Mouse (Mus musculus) hindbrain, embryonic 13.5 days (tissue): ENCODE results near the gene Dlgap3. TPM values are rescaled to one million over a fixed set of nuclear protein-coding genes. Genes with fewer than 3 reads are reported as not detected.

ENCODE experiments used
- ATAC-seq: fragments of 200-750 bp; cut with Nextera tagmentation; 2 replicates; pipeline ENCODE4 v1.8.0; 2017; ENCODE audit warnings: moderate TSS enrichment; ENCODE audit not compliant: low FRiP score
- H3K27ac ChIP-seq: fragments of 300-500 bp; sonication (generic); 2 replicates; pipeline ENCODE4 v1.5.1; 2015; ENCODE audit warnings: inconsistent platforms, mild to moderate bottlenecking, moderate library complexity
- H3K27me3 ChIP-seq: fragments of 300-500 bp; sonication (generic); 2 replicates; pipeline ENCODE4 v1.6.1; 2015; ENCODE audit warnings: mild to moderate bottlenecking, inconsistent platforms
- H3K36me3 ChIP-seq: fragments of 300-500 bp; sonication (generic); 2 replicates; pipeline ENCODE4 v1.6.1; 2015; ENCODE audit warnings: mild to moderate bottlenecking, inconsistent platforms
- H3K4me1 ChIP-seq: fragments of 300-500 bp; sonication (generic); replicated peaks from 2 replicates; pipeline ENCODE4 v1.6.1; 2015; ENCODE audit warnings: inconsistent platforms
- H3K4me2 ChIP-seq: fragments of 300-500 bp; sonication (generic); 2 replicates; pipeline ENCODE4 v1.6.1; 2015; ENCODE audit warnings: inconsistent platforms, mild to moderate bottlenecking, moderate library complexity
- H3K4me3 ChIP-seq: fragments of 300-500 bp; sonication (generic); 2 replicates; pipeline ENCODE4 v1.5.1; 2015; ENCODE audit warnings: mild to moderate bottlenecking, inconsistent platforms
- H3K9ac ChIP-seq: fragments of 300-500 bp; sonication (generic); 2 replicates; pipeline ENCODE4 v1.6.1; 2015; ENCODE audit warnings: mild to moderate bottlenecking, inconsistent platforms
- H3K9me3 ChIP-seq: fragments of 300-500 bp; sonication (generic); 2 replicates; pipeline ENCODE4 v1.6.1; 2016; ENCODE audit warnings: inconsistent platforms
- WGBS: fragments of 180-500 bp; shearing (Covaris S2); methylation state at CpG from one replicate; pipeline ENCODE4 v1.1.7; 2015; 5-methylcytosine and 5-hydroxymethylcytosine counted together
- polyA plus RNA-seq: library from polyadenylated mRNA; unstranded; fragments of >200 nt; fragmentation: Nextera tagmentation; extraction: Ambion mirVana; gene quantifications from 2 replicates; pipeline ENCODE4 v1.2.1, GENCODE M21; 2015

The Dlgap3 gene
- polyA plus RNA-seq: 13.1 and 13.4 TPM in 2 replicates

DNA sequence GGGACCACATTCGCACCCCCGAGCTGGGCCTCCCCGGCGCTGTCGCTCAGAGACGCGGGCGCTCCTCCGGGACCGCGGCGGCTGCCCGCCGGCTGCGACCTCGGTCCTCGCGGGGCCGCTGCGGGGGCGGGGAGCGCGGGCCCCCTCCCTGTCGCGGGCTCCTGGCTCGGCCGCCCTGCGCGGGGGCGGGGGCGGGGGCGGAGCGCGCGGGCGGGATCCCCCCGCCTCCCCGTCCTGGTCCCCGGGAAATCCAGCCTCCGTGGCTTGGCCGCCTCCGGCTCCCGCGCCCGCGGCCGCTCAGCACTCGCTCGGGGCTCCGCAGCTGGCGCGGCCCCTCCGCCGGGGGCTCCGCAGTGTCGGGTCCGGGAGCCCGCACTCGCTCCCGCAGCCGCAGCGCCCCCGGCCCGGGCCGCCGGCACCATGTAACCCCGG, at the start of gene Dlgap3:
Dlgap3 (plus strand) TSS at position 291 of the 432 bp plus-strand sequence.
- WGBS: 0% methylated on average over 26 of the region's 67 CpGs
- peak within 1 kb of the TSS; percentile 96 for H3K4me3 ChIP-seq
- peaks cover 13% of the 10 kb centered on the region; the same call in 1 of the 2 replicates for H3K27me3 ChIP-seq
- no peaks in the 10 kb centered on the region for H3K9me3 ChIP-seq
- peak; percentile 52 for ATAC-seq
- H3K27ac ChIP-seq: peak within 1 kb of the TSS; percentile 89
- H3K4me2 ChIP-seq: peak within 1 kb of the TSS; percentile 68
- peaks cover 57% of the 10 kb centered on the region for H3K4me1 ChIP-seq
- H3K36me3 ChIP-seq: no peaks in the 10 kb centered on the region
- peak within 1 kb of the TSS; percentile 96 for H3K9ac ChIP-seq

DNA sequence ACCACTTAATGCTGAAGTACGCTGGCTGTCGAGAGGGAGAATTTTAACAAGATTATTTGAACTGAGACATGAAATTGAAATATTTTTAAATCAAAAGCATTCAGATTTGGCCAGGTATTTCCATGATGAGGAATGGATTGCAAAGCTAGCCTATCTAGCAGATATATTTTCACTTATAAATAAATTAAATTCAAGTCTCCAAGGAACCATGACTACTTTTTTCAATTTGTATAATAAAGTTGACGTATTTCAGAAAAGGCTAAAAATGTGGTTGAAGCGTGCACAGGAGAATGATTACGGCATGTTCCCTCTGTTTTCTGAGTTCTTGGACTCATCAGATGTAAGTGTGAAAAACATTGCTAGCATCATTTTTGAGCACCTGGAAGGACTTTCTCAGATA, 45.6 kb upstream of the Dlgap3 start, which contains the start of gene Tmem35b:
Tmem35b (plus strand) TSS at position 301 of the 400 bp plus-strand sequence.
- no peak within 1 kb of the TSS for H3K27ac ChIP-seq
- no peak within 1 kb of the TSS for H3K4me2 ChIP-seq
- peaks cover 11% of the 10 kb centered on the region for H3K4me1 ChIP-seq
- 98% methylated on average over 5 of the region's 5 CpGs for WGBS
- H3K36me3 ChIP-seq: peaks cover 32% of the 10 kb centered on the region
- no peak within 1 kb of the TSS for H3K4me3 ChIP-seq
- H3K9me3 ChIP-seq: no peaks in the 10 kb centered on the region
- no peak within 1 kb of the TSS for H3K9ac ChIP-seq
- H3K27me3 ChIP-seq: no peaks in the 10 kb centered on the region
- ATAC-seq: no peak

DNA sequence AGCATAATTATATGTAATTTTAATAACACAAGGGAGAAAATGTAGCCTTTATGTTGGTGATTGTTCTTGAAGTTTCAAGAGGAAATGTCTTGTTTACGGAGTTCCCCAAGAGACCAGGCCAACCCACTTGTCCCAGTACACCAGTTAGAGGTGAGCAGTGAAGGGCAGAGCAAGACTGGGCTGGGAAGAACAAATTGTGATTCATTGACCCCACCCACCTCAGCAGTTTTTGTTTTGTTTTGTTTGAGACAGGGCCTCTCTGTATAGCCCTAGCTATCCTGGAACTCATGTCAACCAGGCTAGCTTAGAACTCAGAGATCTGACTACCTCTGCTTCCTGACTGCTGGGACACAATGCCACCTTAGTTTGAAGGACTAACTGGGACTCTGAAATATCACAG, 44.7 kb upstream of the Dlgap3 start:
- no peak for ATAC-seq

DNA sequence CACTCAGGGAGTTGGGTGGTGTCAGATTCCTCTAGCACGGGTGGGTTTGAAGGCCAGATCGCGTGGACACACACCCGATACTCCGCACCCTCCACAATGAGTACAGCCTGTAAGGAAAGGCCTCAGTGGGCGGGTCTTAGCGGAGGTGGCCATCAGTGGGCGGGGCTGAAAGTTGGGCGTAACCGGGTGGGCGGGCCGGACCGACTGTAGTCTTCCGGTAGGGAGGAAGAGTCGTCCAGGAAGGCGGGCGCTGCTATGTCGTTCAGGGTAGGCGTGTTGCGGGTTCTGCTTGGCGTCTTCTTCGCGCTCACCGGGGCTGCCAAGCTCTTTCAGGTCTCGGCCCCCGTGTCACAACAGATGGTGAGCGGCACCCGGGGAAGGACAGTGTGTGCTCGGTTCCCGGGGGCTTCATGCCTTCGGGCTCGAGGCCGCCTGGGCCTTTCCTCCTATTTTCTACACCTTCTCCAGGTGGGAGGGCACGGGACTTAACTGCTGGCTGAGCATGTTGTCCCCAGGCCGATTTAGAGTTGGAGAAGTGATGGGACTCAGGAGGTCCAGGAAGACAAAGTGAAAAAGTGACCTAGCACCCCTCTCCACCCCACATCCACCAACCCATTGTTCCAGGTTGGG, 43.1 kb upstream of the Dlgap3 start:
- Histone ChIP-seq H3K36me3 (peaks cover 36% of the 10 kb centered on the region), H3K4me2 (peak overlapping the region; percentile 79), H3K27ac (peak overlapping the region; percentile 75), H3K4me3 (peak overlapping the region; percentile 67), H3K9ac (peak overlapping the region; percentile 86), H3K4me1 (peaks cover 11% of the 10 kb centered on the region), H3K9me3 (no peaks in the 10 kb centered on the region), H3K27me3 (no peaks in the 10 kb centered on the region)
- ATAC-seq: peak; percentile 95
- WGBS: under 1% methylated on average over 35 of the region's 35 CpGs

More for the DNA sequence above, 44.7 kb upstream of the Dlgap3 start:
- H3K9ac ChIP-seq: no peak overlapping the region
- no peaks in the 10 kb centered on the region for H3K9me3 ChIP-seq
- peaks cover 37% of the 10 kb centered on the region for H3K36me3 ChIP-seq
- no peak overlapping the region for H3K4me2 ChIP-seq
- H3K4me3 ChIP-seq: no peak overlapping the region
- H3K4me1 ChIP-seq: peaks cover 11% of the 10 kb centered on the region
- no peak overlapping the region for H3K27ac ChIP-seq
- 96% methylated on average over 1 of the region's 1 CpGs for whole genome bisulfite sequencing
- no peaks in the 10 kb centered on the region for H3K27me3 ChIP-seq

DNA sequence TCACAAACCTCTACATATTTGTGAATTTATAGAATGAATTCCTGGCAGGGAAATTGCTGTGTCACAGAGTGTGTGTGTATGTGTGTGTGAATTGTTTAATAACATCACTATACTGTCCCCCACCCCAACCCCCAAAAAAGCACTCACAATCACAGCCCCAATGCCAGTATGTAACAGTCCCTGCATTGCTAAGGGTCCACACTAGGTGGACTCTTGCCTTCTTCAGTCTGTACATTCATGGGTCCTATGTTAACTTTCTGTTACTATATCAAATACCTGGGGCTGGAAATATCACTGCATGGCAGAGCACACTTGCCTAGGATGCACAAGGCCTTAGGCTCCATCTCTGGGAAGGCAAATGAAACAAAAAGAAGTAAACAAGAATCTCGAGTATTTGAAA, 34.3 kb upstream of the Dlgap3 start:
- Histone ChIP-seq H3K4me1 (no peaks in the 10 kb centered on the region; the same call in 1 of the 2 replicates), H3K9ac (no peak overlapping the region), H3K4me3 (no peak overlapping the region), H3K27me3 (no peaks in the 10 kb centered on the region), H3K36me3 (no peaks in the 10 kb centered on the region), H3K9me3 (no peaks in the 10 kb centered on the region), H3K27ac (no peak overlapping the region), H3K4me2 (no peak overlapping the region)
- no peak for ATAC-seq
- 54% methylated on average over 1 of the region's 1 CpGs for WGBS

DNA sequence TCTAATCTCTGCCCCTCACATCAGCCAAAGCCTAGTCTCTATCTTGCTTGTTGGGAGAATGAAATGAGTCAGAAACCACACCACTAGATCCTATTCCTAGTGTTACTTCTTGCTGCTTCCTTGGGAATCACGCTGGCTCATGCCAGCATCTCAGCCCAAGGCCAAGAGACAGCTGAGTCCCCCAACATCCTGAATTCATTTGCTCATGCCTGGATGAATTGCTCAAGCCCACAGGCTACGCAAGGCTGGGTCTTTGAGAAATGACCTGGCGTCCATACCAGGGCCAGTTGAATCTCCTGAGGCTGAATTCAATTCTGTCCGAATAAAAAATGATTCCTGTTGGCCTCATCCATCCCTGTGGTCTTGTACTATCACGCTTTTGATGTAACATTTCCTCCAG, 31.4 kb upstream of the Dlgap3 start:
- Histone ChIP-seq H3K27me3 (no peaks in the 10 kb centered on the region), H3K9me3 (no peaks in the 10 kb centered on the region), H3K36me3 (no peaks in the 10 kb centered on the region), H3K4me1 (no peaks in the 10 kb centered on the region; the same call in 1 of the 2 replicates), H3K27ac (no peak overlapping the region), H3K9ac (no peak overlapping the region), H3K4me3 (no peak overlapping the region), H3K4me2 (no peak overlapping the region)
- ATAC-seq: no peak
- WGBS: 71% methylated on average over 5 of the region's 5 CpGs

DNA sequence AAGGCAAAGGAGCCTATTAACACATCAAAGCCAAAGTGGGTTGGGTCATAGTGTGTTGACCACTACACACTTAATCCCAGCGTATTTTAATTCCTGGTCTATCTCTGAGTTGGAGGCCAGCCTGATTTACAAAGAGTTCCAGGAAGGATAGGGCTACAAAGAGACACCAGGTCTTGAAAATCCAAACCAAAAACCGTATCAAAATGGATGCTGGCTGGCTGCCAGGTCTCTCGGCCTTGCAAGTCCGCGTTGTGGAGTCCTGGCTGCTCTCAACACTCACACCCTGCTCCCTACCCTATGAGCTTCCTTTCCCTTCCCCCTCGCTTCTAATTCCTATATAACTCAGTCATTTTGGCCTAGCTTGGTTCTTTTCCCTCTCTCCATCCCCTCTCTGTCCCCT, 30.5 kb upstream of the Dlgap3 start:
- H3K27ac ChIP-seq: no peak overlapping the region
- H3K9me3 ChIP-seq: no peaks in the 10 kb centered on the region
- H3K9ac ChIP-seq: no peak overlapping the region
- H3K4me2 ChIP-seq: no peak overlapping the region
- no peak overlapping the region for H3K4me3 ChIP-seq
- 36% methylated on average over 6 of the region's 6 CpGs for WGBS
- no peaks in the 10 kb centered on the region for H3K36me3 ChIP-seq
- no peaks in the 10 kb centered on the region; the same call in 1 of the 2 replicates for H3K4me1 ChIP-seq
- no peaks in the 10 kb centered on the region for H3K27me3 ChIP-seq
- no peak for ATAC-seq

DNA sequence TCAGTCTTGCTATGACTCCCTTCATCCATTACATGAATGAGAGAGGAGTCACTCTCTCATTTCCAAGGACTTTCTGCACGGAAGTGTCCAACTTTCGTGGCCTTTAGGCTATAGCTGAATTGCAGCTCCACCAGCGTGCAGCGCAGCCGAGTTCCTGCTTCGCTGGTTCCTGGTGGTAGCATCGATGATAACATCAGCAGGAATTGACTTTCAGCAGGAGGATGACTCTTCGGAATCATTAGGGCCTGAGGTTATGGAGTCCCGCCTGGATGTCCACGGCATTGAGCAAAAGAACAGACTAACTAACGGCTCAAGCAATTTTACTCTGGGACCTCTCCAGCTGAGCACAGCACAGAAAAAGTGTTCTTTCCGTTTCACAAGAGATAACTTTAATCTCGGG, 19.0 kb upstream of the Dlgap3 start:
- no peaks in the 10 kb centered on the region for H3K27me3 ChIP-seq
- H3K4me1 ChIP-seq: no peaks in the 10 kb centered on the region
- no peak for ATAC-seq
- WGBS: 88% methylated on average over 13 of the region's 13 CpGs
- H3K4me2 ChIP-seq: no peak overlapping the region
- no peaks in the 10 kb centered on the region for H3K36me3 ChIP-seq
- no peak overlapping the region for H3K9ac ChIP-seq
- H3K27ac ChIP-seq: no peak overlapping the region
- H3K9me3 ChIP-seq: no peaks in the 10 kb centered on the region
- H3K4me3 ChIP-seq: no peak overlapping the region

DNA sequence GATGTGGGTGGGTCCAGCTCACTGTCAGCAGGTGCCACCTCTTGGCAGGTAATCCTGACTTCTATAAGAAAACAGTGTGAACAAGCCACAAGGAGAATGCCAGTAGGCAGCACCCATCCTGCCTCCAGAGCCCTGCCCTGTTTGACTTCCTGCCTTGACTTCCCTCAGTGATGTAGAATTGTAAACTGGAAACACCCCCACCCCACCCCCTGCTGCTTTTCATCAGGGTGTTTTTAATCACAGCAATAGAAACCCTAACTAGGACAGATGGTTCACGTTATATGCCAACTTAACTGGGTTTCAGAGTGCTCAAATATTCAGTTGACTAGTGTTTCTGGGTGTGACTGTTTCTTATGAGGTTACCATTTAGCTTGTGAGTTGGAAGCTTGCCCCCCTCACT, 15.7 kb upstream of the Dlgap3 start:
- Histone ChIP-seq H3K27ac (no peak overlapping the region), H3K4me3 (no peak overlapping the region), H3K9me3 (no peaks in the 10 kb centered on the region), H3K27me3 (no peaks in the 10 kb centered on the region), H3K4me2 (no peak overlapping the region), H3K9ac (no peak overlapping the region), H3K36me3 (no peaks in the 10 kb centered on the region), H3K4me1 (no peaks in the 10 kb centered on the region)
- WGBS: 76% methylated on average over 1 of the region's 1 CpGs
- no peak for ATAC-seq

DNA sequence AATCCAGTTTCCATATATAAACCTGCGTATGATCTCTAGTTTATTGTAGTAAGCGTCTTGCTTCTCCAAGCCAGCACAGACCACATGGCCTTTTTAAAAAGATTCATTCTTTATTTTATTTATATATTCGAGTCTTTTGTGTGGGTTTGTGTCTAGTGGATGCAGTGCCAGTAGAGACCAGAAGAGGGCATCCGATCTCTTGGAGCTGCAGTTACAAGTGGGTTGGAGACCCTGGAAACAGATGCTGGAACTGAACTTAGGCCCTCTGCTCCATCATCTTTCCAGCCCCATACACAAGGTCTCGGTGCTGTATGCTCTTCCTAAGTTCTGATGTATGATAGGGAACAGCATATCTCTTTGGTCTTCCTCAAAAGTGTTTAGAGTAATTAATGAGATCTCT, 13.2 kb upstream of the Dlgap3 start:
- Histone ChIP-seq H3K9me3 (no peaks in the 10 kb centered on the region), H3K27me3 (no peaks in the 10 kb centered on the region), H3K9ac (no peak overlapping the region), H3K36me3 (no peaks in the 10 kb centered on the region), H3K4me2 (no peak overlapping the region), H3K27ac (no peak overlapping the region), H3K4me3 (no peak overlapping the region), H3K4me1 (no peaks in the 10 kb centered on the region)
- WGBS: 67% methylated on average over 5 of the region's 5 CpGs
- no peak for ATAC-seq

DNA sequence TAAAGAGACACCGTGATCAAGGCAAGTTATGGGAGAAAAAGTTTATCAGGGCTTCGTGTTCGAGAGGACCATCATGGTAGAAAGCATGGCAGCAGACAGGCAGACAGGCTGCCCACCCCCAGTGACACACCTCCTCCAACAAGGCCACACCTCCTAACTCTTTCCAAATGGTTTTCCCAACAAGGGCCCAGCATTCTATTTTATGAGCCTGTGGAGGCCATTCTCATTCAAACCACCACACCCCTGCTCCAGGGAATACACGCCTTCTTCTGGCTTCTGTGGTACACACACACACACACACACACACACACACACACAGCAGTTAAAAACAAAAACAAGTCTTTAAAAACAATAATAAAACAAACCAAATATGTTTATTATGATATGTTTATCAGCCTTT, 11.3 kb upstream of the Dlgap3 start:
- H3K9me3 ChIP-seq: no peaks in the 10 kb centered on the region
- no peak overlapping the region for H3K27ac ChIP-seq
- H3K36me3 ChIP-seq: no peaks in the 10 kb centered on the region
- no peak overlapping the region for H3K4me3 ChIP-seq
- no peak overlapping the region for H3K4me2 ChIP-seq
- H3K27me3 ChIP-seq: no peaks in the 10 kb centered on the region
- ATAC-seq: no peak
- H3K9ac ChIP-seq: no peak overlapping the region
- WGBS: 90% methylated on average over 4 of the region's 4 CpGs
- H3K4me1 ChIP-seq: no peaks in the 10 kb centered on the region

DNA sequence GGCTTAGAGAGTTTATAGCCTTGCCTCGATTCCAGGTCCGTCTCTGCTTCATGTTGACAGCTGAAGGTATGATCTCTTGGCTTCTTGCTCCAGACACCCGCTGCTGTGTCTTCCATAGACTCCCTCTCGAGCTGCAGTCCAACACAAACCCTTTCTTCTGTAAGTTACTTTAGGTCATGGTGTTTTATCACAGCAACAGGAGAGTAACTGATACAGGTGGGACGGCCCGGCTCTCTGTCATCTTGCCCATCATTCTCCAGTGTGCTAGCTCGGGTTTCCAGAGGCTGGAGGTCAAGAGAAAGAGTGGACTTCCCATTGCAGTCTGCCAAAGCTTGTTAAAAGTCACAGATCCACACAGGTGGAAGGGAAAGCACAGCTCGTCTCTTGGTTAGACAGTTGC, 5.1 kb upstream of the Dlgap3 start:
- H3K4me2 ChIP-seq: no peak overlapping the region
- no peak overlapping the region for H3K27ac ChIP-seq
- H3K27me3 ChIP-seq: peaks cover 6% of the 10 kb centered on the region; the same call in 1 of the 2 replicates
- no peaks in the 10 kb centered on the region for H3K36me3 ChIP-seq
- WGBS: 79% methylated on average over 8 of the region's 8 CpGs
- H3K4me3 ChIP-seq: no peak overlapping the region
- no peak for ATAC-seq
- no peaks in the 10 kb centered on the region for H3K9me3 ChIP-seq
- H3K4me1 ChIP-seq: peaks cover 13% of the 10 kb centered on the region
- H3K9ac ChIP-seq: no peak overlapping the region

DNA sequence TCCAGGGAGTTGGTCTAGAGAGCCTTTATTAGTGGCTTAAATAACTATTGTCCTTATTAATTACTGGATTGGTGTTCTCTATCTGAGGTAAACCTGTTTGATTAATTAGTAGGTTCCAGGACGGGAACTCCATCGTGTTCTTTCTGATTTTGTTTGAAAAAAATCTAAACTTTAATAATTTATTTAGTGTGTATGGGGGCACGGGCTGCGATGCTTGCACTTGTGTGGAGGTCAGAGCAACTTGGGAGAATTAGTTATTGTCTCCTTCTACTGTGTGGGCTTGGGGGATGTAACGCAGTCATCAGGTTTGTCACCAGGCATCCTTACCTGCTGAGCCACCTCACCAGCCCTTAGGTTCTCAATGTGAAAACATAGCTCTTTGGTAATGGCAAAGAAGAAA, 1.9 kb upstream of the Dlgap3 start:
- WGBS: 76% methylated on average over 5 of the region's 5 CpGs
- H3K27ac ChIP-seq: no peak overlapping the region
- H3K9ac ChIP-seq: no peak overlapping the region
- H3K27me3 ChIP-seq: peaks cover 11% of the 10 kb centered on the region; the same call in 1 of the 2 replicates
- H3K9me3 ChIP-seq: no peaks in the 10 kb centered on the region
- ATAC-seq: no peak
- H3K4me2 ChIP-seq: no peak overlapping the region
- peaks cover 39% of the 10 kb centered on the region for H3K4me1 ChIP-seq
- H3K36me3 ChIP-seq: no peaks in the 10 kb centered on the region
- H3K4me3 ChIP-seq: no peak overlapping the region
